In the genomic region with DNA sequence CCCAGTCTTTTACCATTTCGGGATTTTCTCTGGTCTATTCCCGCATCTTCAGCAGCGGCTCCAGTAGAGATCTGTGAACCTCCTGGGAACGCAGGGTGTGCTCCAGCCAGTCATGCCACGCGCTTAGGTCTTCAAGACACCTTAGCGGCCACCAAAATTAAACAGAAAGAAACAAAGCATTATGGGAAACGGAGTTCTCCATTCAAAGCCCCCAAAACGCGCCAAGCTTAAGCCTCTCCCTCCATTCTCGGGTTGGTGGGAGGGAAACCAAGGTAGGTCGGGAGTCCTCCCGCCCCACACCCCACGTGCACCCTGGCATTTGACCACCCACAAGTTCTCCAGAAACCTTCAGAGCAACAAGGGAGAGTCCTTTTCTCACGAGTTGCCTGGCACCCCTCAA, we compare ENCODE assay signal across 8 mouse cellular contexts. TPM values are rescaled to one million over a fixed set of nuclear protein-coding genes. Genes with fewer than 3 reads are reported as not detected.
DNase-seq lines count a peak whose midpoint lies in the region; ATAC-seq and TF ChIP-seq lines count a peak whose summit lies in the region.

No protein-coding gene starts in this region.

- H3K4me2 ChIP-seq in midbrain, embryonic 12.5 days (replicated peaks), result peak overlapping the region; percentile 80

- TF ChIP-seq POLR2A in ES-Bruce4 (IDR thresholded peaks at IDR 0.05; ENCODE audit: insufficient read depth, low read length), result no peak

- H3K27ac ChIP-seq in ES-Bruce4 (ENCODE audit: insufficient read depth, low read length), result peak overlapping the region; percentile 92
- H3K27ac ChIP-seq in midbrain, embryonic 12.5 days (replicated peaks), result no peak overlapping the region

- peaks cover 8% of the 10 kb centered on the region; the same call in 1 of the 2 replicates for H3K9me3 ChIP-seq in erythroblast, embryonic 14.5 days (ENCODE audit: control insufficient read depth, low read length)
- no peaks in the 10 kb centered on the region for H3K9me3 ChIP-seq in ES-Bruce4 (replicated peaks; ENCODE audit: control insufficient read depth, insufficient read depth, low read length, poor library complexity, severe bottlenecking)
- no peaks in the 10 kb centered on the region for H3K9me3 ChIP-seq in midbrain, embryonic 12.5 days

- WGBS in midbrain, embryonic 12.5 days, result 24% methylated on average over 15 of the region's 15 CpGs

- peak overlapping the region; percentile 82 for H3K9ac ChIP-seq in ES-Bruce4 (ENCODE audit: low read depth, poor library complexity, severe bottlenecking)
- H3K9ac ChIP-seq in midbrain, embryonic 12.5 days (replicated peaks), result peak overlapping the region; percentile 44; the same call in 1 of the 2 replicates

- H3K4me3 ChIP-seq in erythroblast, embryonic 14.5 days (replicated peaks), result peak overlapping the region; percentile 33
- H3K4me3 ChIP-seq in ES-Bruce4 (ENCODE audit: low read depth, low read length), result peak overlapping the region; percentile 87
- peak overlapping the region; percentile 49 for H3K4me3 ChIP-seq in midbrain, embryonic 12.5 days

- TF ChIP-seq EP300 in ES-Bruce4 (IDR thresholded peaks at IDR 0.05; ENCODE audit: insufficient read depth, low read depth, low read length), result no peak

- no peak for ATAC-seq in erythroblast, adult 5-6 weeks (replicated peaks; ENCODE audit: low FRiP score, poor library complexity, severe bottlenecking)
- ATAC-seq in granulocyte monocyte progenitor cell, adult 5-6 weeks (replicated peaks; ENCODE audit: poor library complexity, severe bottlenecking), result peak; percentile 41
- no peak for ATAC-seq in midbrain, embryonic 12.5 days (ENCODE audit: low FRiP score, low read depth)

- H3K36me3 ChIP-seq in erythroblast, embryonic 14.5 days (ENCODE audit: control insufficient read depth), result no peaks in the 10 kb centered on the region
- H3K36me3 ChIP-seq in ES-Bruce4 (ENCODE audit: control insufficient read depth, insufficient read depth, low read length, poor library complexity, severe bottlenecking), result peaks cover 18% of the 10 kb centered on the region
- no peaks in the 10 kb centered on the region for H3K36me3 ChIP-seq in midbrain, embryonic 12.5 days

- H3K4me1 ChIP-seq in erythroblast, embryonic 14.5 days (ENCODE audit: control insufficient read depth), result no peaks in the 10 kb centered on the region
- no peaks in the 10 kb centered on the region for H3K4me1 ChIP-seq in ES-Bruce4 (ENCODE audit: control insufficient read depth, insufficient read depth, low read length)
- H3K4me1 ChIP-seq in midbrain, embryonic 12.5 days, result peaks cover 7% of the 10 kb centered on the region; the same call in 1 of the 2 replicates

- H3K27me3 ChIP-seq in erythroblast, embryonic 14.5 days (ENCODE audit: control insufficient read depth), result peaks cover 39% of the 10 kb centered on the region
- H3K27me3 ChIP-seq in ES-Bruce4 (ENCODE audit: control insufficient read depth, insufficient read depth, low read length, poor library complexity, severe bottlenecking), result no peaks in the 10 kb centered on the region
- no peaks in the 10 kb centered on the region for H3K27me3 ChIP-seq in midbrain, embryonic 12.5 days

- no peak for DNase-seq in adrenal gland, postnatal 36 days
- no peak for DNase-seq in yolk sac, embryonic 10.5 days (ENCODE audit: low spot score)
- no peak for DNase-seq in ovary, postnatal 36 days (ENCODE audit: low spot score)

- no peak for TF ChIP-seq CTCF in ES-Bruce4 (IDR thresholded peaks at IDR 0.05; ENCODE audit: low read depth, low read length)

RNA-seq across cellular contexts. Expression of gene Ccdc160, which starts 47.2 kb away (rescaled TPM):
- polyA plus RNA-seq in erythroblast, embryonic 14.5 days (2012), result not detected in 2 replicates
- total RNA-seq in erythroblast, adult 5-6 weeks (2015; ENCODE audit: low replicate concordance), result not detected in 2 replicates
- not detected in 2 replicates for total RNA-seq in erythroblast, adult 5-6 weeks (2017; ENCODE audit: low replicate concordance)
- 4.3 and 6.0 TPM in 2 replicates for polyA plus RNA-seq in ES-Bruce4 (2011; ENCODE audit: insufficient read depth, insufficient read length, low read depth, missing spikeins)
- total RNA-seq in granulocyte monocyte progenitor cell, adult 5-6 weeks (2014; fragmentation: Nextera tagmentation), result not detected in 2 replicates
- not detected in 2 replicates for total RNA-seq in granulocyte monocyte progenitor cell, adult 5-6 weeks (2017)
- 5.4 and 5.5 TPM in 2 replicates for polyA plus RNA-seq in midbrain, embryonic 12.5 days (2016; fragmentation: Nextera tagmentation; extraction: Ambion mirVana)
- total RNA-seq in adrenal gland, postnatal 36 days (2021), result 10 to 100 TPM; 16.9 to 21.1 TPM

Comparison
In these comparisons a context has a peak if more than half of its experiments do, and no peak if none do; other contexts are left out.
1. H3K4me3 ChIP-seq: peak in every context shown above with its lines; median percentile 87 in ES-Bruce4; 49 in midbrain, embryonic 12.5 days; 33 in erythroblast, embryonic 14.5 days.
2. RNA of gene Ccdc160, which starts 47.2 kb away (total RNA-seq): 16.9 to 21.1 TPM in adrenal gland, postnatal 36 days; not detected in erythroblast, adult 5-6 weeks and not detected in granulocyte monocyte progenitor cell, adult 5-6 weeks; every median in the first group is over 10 times any median in the second.